Mouse (Mus musculus) bone marrow macrophage, adult 2 months (primary cell): ENCODE measurements around the gene Cltrn.

Experiments used
- CTCF ChIP-seq: IDR thresholded peaks from 2 replicates; pipeline ENCODE4 v1.5.1; 2012; ENCODE audit warnings: low read depth, mild to moderate bottlenecking, low read length, moderate library complexity
- POLR2A ChIP-seq: IDR thresholded peaks from 2 replicates; pipeline ENCODE4 v1.6.1; 2012; ENCODE audit warnings: mild to moderate bottlenecking, low read depth, low read length, borderline replicate concordance

GRCm38 (mm10) chrX:164135304-164135818, 46.7 kb downstream of the Cltrn start:
- TF ChIP-seq CTCF = no peak
- TF ChIP-seq POLR2A = no peak
